Mouse (Mus musculus) spleen, adult 2 months (tissue): ENCODE results near the gene Tbc1d12. TPM values are rescaled to one million over a fixed set of nuclear protein-coding genes. Genes with fewer than 3 reads are reported as not detected.
A peak's percentile ranks its signal among the peaks of the same experiment; 100 is the strongest.

ENCODE experiments used
- DNase-seq, 2 experiments: peaks; one replicate each; pipeline versions ENCODE4 v3.0.0 to v3.0.0-alpha.2; 2012 to 2021; ENCODE audit warnings: low spot score in 2 of 2, low read depth in 1 of 2
- H3K27ac ChIP-seq: fragments of 200-500 bp; 2 replicates; pipeline ENCODE4 v1.5.1; 2012; ENCODE audit warnings: low read length, inconsistent platforms; ENCODE audit not compliant: insufficient read depth
- H3K27me3 ChIP-seq: fragments of 200-500 bp; 2 replicates; pipeline ENCODE4 v1.6.1; 2012; ENCODE audit warnings: mild to moderate bottlenecking, moderate library complexity, low read length, inconsistent platforms; ENCODE audit not compliant: control insufficient read depth, insufficient read depth
- H3K36me3 ChIP-seq: fragments of 200-500 bp; 2 replicates; pipeline ENCODE4 v1.6.1; 2012; ENCODE audit warnings: mild to moderate bottlenecking, low read length, inconsistent platforms; ENCODE audit not compliant: control insufficient read depth, insufficient read depth
- H3K4me1 ChIP-seq: fragments of 200-500 bp; 2 replicates; pipeline ENCODE4 v1.6.1; 2011; ENCODE audit warnings: inconsistent platforms; ENCODE audit not compliant: control insufficient read depth, insufficient read depth, insufficient read length
- H3K4me3 ChIP-seq: fragments of 200-500 bp; 2 replicates; pipeline ENCODE4 v1.5.1; 2011; ENCODE audit warnings: mild to moderate bottlenecking, inconsistent platforms; ENCODE audit not compliant: insufficient read depth, insufficient read length; ENCODE audit errors: extremely low read depth
- CTCF ChIP-seq: fragments of 200-500 bp; IDR thresholded peaks from 2 replicates; pipeline ENCODE4 v1.5.1; 2011; ENCODE audit warnings: mild to moderate bottlenecking, inconsistent platforms; ENCODE audit not compliant: insufficient read depth, insufficient read length, insufficient replicate concordance; ENCODE audit errors: extremely low read depth
- POLR2A ChIP-seq: fragments of 200-500 bp; IDR thresholded peaks from 2 replicates; pipeline ENCODE4 v1.6.1; 2011; ENCODE audit warnings: low read depth, low read length, inconsistent platforms
- WGBS: fragments of 180-500 bp; shearing (Covaris S2); methylation state at CpG from one replicate; pipeline ENCODE4 v1.1.7; 2018; 5-methylcytosine and 5-hydroxymethylcytosine counted together
- polyA plus RNA-seq: library from polyadenylated mRNA; depleted of rRNA; stranded (reverse); fragments of >200 nt; gene quantifications from 2 replicates; pipeline ENCODE4 v1.2.3, GENCODE M21; 2012

Tbc1d12 gene
- polyA plus RNA-seq, 1 experiment = 1.0 TPM

- no peak within 1 kb of the TSS for H3K27ac ChIP-seq
- under 1% methylated on average over 38 of the region's 38 CpGs for WGBS
These were observed 17.5 kb upstream of the Tbc1d12 start, which contains the start of gene Noc3l for GRCm38 (mm10) chr19:38818766-38819426. TSS of gene Noc3l (minus strand) at chr19:38819237.

DNA sequence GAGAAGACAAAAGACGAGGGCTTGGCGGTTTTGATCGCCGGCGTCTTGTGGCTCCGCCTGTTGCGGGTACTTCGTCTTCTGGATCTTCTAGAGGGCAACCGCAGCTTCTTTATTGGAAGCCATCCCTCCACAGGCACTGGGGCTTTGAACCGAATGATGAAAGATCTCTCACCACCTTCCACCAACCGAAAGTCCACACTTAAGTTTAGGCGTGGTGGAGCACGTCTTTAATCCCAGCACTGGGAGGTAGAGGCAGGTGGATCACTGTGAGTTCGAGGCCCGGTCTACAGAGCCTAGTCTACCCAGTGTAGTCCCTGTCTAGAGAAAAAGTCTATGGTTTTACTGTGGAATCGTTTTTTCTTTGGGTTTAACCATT, 17.0 kb upstream of the Tbc1d12 start:
- peak overlapping the region; percentile 89 for H3K4me3 ChIP-seq
- no peaks in the 10 kb centered on the region; the same call in 1 of the 2 replicates for H3K27me3 ChIP-seq
- peaks cover 4% of the 10 kb centered on the region for H3K36me3 ChIP-seq
- DNase-seq = no peak
- H3K27ac ChIP-seq = no peak overlapping the region
- TF ChIP-seq POLR2A = no peak
- no peak for TF ChIP-seq CTCF
- 13% methylated on average over 16 of the region's 16 CpGs for WGBS
- H3K4me1 ChIP-seq = peaks cover 2% of the 10 kb centered on the region; the same call in 1 of the 2 replicates

More at GRCm38 (mm10) chr19:38818766-38819426, 17.5 kb upstream of the Tbc1d12 start, which contains the start of gene Noc3l:
- H3K27me3 ChIP-seq = no peaks in the 10 kb centered on the region; the same call in 1 of the 2 replicates
- TF ChIP-seq CTCF (peak; percentile 98), POLR2A (no peak)
- peaks cover 2% of the 10 kb centered on the region; the same call in 1 of the 2 replicates for H3K4me1 ChIP-seq
- H3K36me3 ChIP-seq = peaks cover 5% of the 10 kb centered on the region
- DNase-seq = peak; percentile 69 to 91
- H3K4me3 ChIP-seq = peak within 1 kb of the TSS; percentile 89

- H3K27ac ChIP-seq = no peak overlapping the region
- TF ChIP-seq POLR2A (no peak), CTCF (no peak)
- H3K36me3 ChIP-seq = no peaks in the 10 kb centered on the region
- WGBS = 76% methylated on average over 4 of the region's 4 CpGs
- peaks cover 2% of the 10 kb centered on the region; the same call in 1 of the 2 replicates for H3K4me1 ChIP-seq
- no peak for DNase-seq
- H3K4me3 ChIP-seq = no peak overlapping the region
- no peaks in the 10 kb centered on the region; the same call in 1 of the 2 replicates for H3K27me3 ChIP-seq
These were observed 16.1 kb upstream of the Tbc1d12 start for GRCm38 (mm10) chr19:38820186-38820804.

- 44% methylated on average over 1 of the region's 1 CpGs for WGBS
- Histone ChIP-seq H3K27ac (no peak overlapping the region), H3K4me3 (no peak overlapping the region), H3K4me1 (peaks cover 6% of the 10 kb centered on the region), H3K36me3 (no peaks in the 10 kb centered on the region), H3K27me3 (peaks cover 8% of the 10 kb centered on the region)
- DNase-seq = no peak
- TF ChIP-seq CTCF (no peak), POLR2A (no peak)
These were observed 3.2 kb upstream of the Tbc1d12 start for GRCm38 (mm10) chr19:38833224-38833623.

DNA sequence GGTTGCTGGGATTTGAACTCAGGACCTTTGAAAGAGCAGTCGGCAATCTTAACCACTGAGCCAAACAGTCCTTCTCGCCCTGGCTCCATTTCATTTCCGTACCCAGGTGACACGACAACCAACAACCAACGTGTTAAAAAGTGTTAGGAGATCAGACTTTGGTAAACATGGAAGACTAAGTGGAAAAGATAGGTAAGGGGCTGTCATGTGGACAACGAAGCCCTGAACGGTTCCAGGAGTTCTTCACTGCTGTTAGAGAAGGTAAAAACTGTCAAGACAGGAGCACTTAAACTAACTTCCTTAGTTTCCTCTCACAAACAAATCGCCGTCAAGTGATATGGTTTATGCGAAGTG, 318 bp upstream of the Tbc1d12 start:
- H3K27ac ChIP-seq = peak overlapping the region; percentile 7; the same call in 1 of the 2 replicates
- H3K36me3 ChIP-seq = no peaks in the 10 kb centered on the region
- H3K27me3 ChIP-seq = peaks cover 8% of the 10 kb centered on the region
- H3K4me3 ChIP-seq = peak overlapping the region; percentile 91
- no peak for TF ChIP-seq CTCF
- WGBS = 18% methylated on average over 10 of the region's 10 CpGs
- DNase-seq = no peak
- H3K4me1 ChIP-seq = peaks cover 6% of the 10 kb centered on the region

GRCm38 (mm10) chr19:38837171-38837641, 827 bp downstream of the Tbc1d12 start:
- DNase-seq = peak in 1 of 2 experiments; percentile 15
- TF ChIP-seq POLR2A (no peak), CTCF (no peak)
- peak overlapping the region; percentile 74; the same call in 1 of the 2 replicates for H3K27ac ChIP-seq

More at GRCm38 (mm10) chr19:38837171-38837641, 827 bp downstream of the Tbc1d12 start:
- Histone ChIP-seq H3K4me3 (peak overlapping the region; percentile 91), H3K36me3 (no peaks in the 10 kb centered on the region), H3K4me1 (peaks cover 6% of the 10 kb centered on the region), H3K27me3 (peaks cover 8% of the 10 kb centered on the region)
- WGBS = 3% methylated on average over 52 of the region's 54 CpGs
